Mouse (Mus musculus) liver, embryonic 13.5 days (tissue): ENCODE measurements around the gene Mtmr3. TPM values are rescaled to one million over a fixed set of nuclear protein-coding genes. Genes with fewer than 3 reads are reported as not detected.

ENCODE experiments used
- ATAC-seq: fragments of 200-750 bp; cut with Nextera tagmentation; 2 replicates; pipeline ENCODE4 v1.8.0; 2017; ENCODE audit warnings: low read depth, mild to moderate bottlenecking, moderate number of reproducible peaks, moderate library complexity
- DNase-seq: peaks from one replicate; pipeline ENCODE4 v3.0.0; 2022
- H3K27ac ChIP-seq: fragments of 300-500 bp; sonication (generic); 2 replicates; pipeline ENCODE4 v1.5.1; 2015; ENCODE audit warnings: moderate library complexity, mild to moderate bottlenecking, inconsistent platforms
- H3K27me3 ChIP-seq: fragments of 300-500 bp; sonication (generic); 2 replicates; pipeline ENCODE4 v1.6.1; 2015; ENCODE audit warnings: mild to moderate bottlenecking, inconsistent platforms
- H3K36me3 ChIP-seq: fragments of 300-500 bp; sonication (generic); 2 replicates; pipeline ENCODE4 v1.6.1; 2015; ENCODE audit warnings: mild to moderate bottlenecking, inconsistent platforms
- H3K4me1 ChIP-seq: fragments of 300-500 bp; sonication (generic); replicated peaks from 2 replicates; pipeline ENCODE4 v1.6.1; 2015; ENCODE audit warnings: inconsistent platforms
- H3K4me2 ChIP-seq: fragments of 300-500 bp; sonication (generic); 2 replicates; pipeline ENCODE4 v1.6.1; 2015; ENCODE audit warnings: inconsistent platforms, mild to moderate bottlenecking, moderate library complexity
- H3K4me3 ChIP-seq: fragments of 300-500 bp; sonication (generic); replicated peaks from 2 replicates; pipeline ENCODE4 v1.5.1; 2015; ENCODE audit warnings: mild to moderate bottlenecking, inconsistent platforms
- H3K9ac ChIP-seq: fragments of 300-500 bp; sonication (generic); 2 replicates; pipeline ENCODE4 v1.6.1; 2015; ENCODE audit warnings: mild to moderate bottlenecking, inconsistent platforms
- H3K9me3 ChIP-seq: fragments of 300-500 bp; sonication (generic); replicated peaks from 2 replicates; pipeline ENCODE4 v1.6.1; 2016; ENCODE audit warnings: inconsistent platforms
- WGBS: fragments of 180-500 bp; shearing (Covaris S2); methylation state at CpG from one replicate; pipeline ENCODE4 v1.1.7; 2015; ENCODE audit not compliant: insufficient replicate concordance; 5-methylcytosine and 5-hydroxymethylcytosine counted together
- polyA plus RNA-seq: library from polyadenylated mRNA; unstranded; fragments of >200 nt; fragmentation: Nextera tagmentation; extraction: Ambion mirVana; gene quantifications from 2 replicates; pipeline ENCODE4 v1.2.1, GENCODE M21; 2015

Mtmr3 gene
- polyA plus RNA-seq, 1 experiment from 2014 or later = 24.0 TPM

DNA sequence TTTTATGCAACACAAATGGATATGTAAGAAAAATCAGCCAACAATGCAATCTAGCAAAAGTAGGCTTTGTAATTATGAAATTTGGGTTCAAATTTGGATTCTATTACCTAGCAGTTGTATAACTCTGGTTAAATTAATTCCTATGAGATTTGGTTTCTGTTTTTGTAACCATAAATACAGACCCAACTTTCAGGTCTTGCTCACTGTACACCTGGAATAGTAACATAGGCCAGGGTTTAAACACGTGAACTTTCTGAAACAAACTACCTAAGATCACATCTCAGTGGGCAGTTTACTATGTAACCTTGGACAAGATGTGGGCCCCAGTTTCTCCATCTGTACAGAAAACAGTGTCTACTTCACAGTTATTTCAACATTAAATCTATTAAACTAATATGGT lies 157.3 kb downstream of the Mtmr3 start:
- no peak for DNase-seq
- WGBS = 69% methylated on average over 1 of the region's 1 CpGs
- Histone ChIP-seq H3K4me3 (no peak overlapping the region), H3K9ac (no peak overlapping the region), H3K9me3 (no peaks in the 10 kb centered on the region), H3K4me1 (peaks cover 5% of the 10 kb centered on the region), H3K27me3 (no peaks in the 10 kb centered on the region), H3K36me3 (no peaks in the 10 kb centered on the region), H3K27ac (no peak overlapping the region), H3K4me2 (no peak overlapping the region)
- ATAC-seq = no peak

DNA sequence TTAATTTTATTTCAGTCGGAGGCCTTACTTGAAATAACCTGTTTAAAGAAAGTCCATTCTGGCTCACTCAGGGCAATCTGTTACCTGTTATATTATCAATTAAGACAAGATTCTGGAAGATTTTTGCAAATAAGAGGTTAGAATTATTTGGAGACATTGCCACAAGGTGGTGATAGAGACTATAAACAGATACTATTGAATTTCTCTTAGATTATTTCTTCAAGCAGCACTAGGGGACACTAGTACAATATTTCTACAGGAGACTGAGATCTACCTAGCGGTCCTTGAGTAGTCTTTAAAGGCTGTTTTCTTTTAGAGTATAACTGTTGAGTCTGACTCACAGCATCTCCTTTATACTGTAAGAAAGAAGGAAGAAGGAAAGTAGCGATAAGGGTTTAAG lies 158.0 kb downstream of the Mtmr3 start:
- ATAC-seq = no peak
- 70% methylated on average over 3 of the region's 3 CpGs for WGBS
- H3K36me3 ChIP-seq = no peaks in the 10 kb centered on the region
- no peak overlapping the region for H3K27ac ChIP-seq
- no peaks in the 10 kb centered on the region for H3K9me3 ChIP-seq
- H3K9ac ChIP-seq = no peak overlapping the region
- H3K4me3 ChIP-seq = no peak overlapping the region
- no peak for DNase-seq
- peaks cover 5% of the 10 kb centered on the region for H3K4me1 ChIP-seq
- no peaks in the 10 kb centered on the region for H3K27me3 ChIP-seq
- no peak overlapping the region for H3K4me2 ChIP-seq

DNA sequence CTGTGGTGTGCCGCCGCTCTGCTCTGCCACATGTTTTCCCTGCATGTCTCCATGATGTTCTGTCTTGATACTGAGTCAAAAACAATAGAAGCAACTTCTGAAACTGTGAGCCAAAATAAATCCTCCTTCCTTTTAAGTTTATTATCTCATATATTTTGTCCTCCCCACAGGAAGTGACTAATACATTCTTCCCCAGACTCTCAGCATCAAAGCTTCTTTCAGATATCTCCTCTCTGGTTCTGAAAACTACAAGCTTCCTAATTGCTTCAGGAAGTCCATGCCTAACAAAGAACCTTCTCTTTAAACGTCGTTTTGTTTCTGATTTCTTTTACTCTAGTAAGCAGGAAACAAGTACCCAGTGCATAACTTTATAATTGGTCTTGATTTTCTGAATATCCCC lies 160.2 kb downstream of the Mtmr3 start:
- WGBS = 60% methylated on average over 4 of the region's 4 CpGs
- Histone ChIP-seq H3K9me3 (no peaks in the 10 kb centered on the region), H3K4me3 (no peak overlapping the region), H3K27ac (no peak overlapping the region), H3K27me3 (no peaks in the 10 kb centered on the region), H3K36me3 (no peaks in the 10 kb centered on the region), H3K9ac (no peak overlapping the region), H3K4me2 (no peak overlapping the region), H3K4me1 (no peaks in the 10 kb centered on the region)
- DNase-seq (no peak), ATAC-seq (no peak)

Other genes with a start within 250 kb of the Mtmr3 start
- 0.68 and 0.90 TPM in 2 replicates for gene Hormad2, start 153.8 kb downstream of the Mtmr3 start, polyA plus RNA-seq
- not detected in 2 replicates for gene Gm11032, start 25.2 kb upstream of the Mtmr3 start, polyA plus RNA-seq
- 18.9 and 23.9 TPM in 2 replicates for gene Ascc2, start 42.9 kb upstream of the Mtmr3 start, polyA plus RNA-seq
- gene Uqcr10, start 109.5 kb upstream of the Mtmr3 start, polyA plus RNA-seq = 687 and 723 TPM in 2 replicates
- 30.2 and 31.0 TPM in 2 replicates for gene Zmat5, start 109.8 kb upstream of the Mtmr3 start, polyA plus RNA-seq
- 0.06 TPM in 1 of 2 replicates, not detected in the other for gene Cabp7, start 151.9 kb upstream of the Mtmr3 start, polyA plus RNA-seq